Mouse (Mus musculus) adrenal gland, adult (tissue): ENCODE measurements around the gene Phf12.

Source experiments
- DNase-seq, 2 experiments: peaks; one replicate each; pipeline ENCODE4 v3.0.0; 2022 to 2023; ENCODE audit warnings: low spot score in 1 of 2; ENCODE audit not compliant: inconsistent age in 2 of 2

Phf12 gene

DNA sequence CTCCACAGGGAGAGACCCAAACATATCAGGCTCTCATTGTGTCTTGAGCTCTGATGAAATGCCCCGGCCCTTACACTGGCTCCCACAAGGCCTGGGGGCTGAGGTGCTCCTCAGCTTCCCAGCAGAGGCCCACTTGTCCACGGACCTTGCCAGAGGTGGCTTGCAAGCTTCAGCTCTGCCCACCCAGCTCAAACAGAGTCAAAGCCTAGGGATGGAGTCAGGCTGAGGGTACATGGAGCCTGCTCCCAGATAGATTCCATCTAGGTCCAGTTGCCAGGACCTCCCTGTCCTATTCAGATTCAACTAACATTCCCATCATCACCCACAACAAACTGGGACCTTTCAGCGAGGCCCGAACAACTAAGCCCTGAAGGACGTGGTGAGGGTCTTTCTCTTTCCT lies 89.4 kb downstream of the Phf12 start:
- DNase-seq, result no peak

DNA sequence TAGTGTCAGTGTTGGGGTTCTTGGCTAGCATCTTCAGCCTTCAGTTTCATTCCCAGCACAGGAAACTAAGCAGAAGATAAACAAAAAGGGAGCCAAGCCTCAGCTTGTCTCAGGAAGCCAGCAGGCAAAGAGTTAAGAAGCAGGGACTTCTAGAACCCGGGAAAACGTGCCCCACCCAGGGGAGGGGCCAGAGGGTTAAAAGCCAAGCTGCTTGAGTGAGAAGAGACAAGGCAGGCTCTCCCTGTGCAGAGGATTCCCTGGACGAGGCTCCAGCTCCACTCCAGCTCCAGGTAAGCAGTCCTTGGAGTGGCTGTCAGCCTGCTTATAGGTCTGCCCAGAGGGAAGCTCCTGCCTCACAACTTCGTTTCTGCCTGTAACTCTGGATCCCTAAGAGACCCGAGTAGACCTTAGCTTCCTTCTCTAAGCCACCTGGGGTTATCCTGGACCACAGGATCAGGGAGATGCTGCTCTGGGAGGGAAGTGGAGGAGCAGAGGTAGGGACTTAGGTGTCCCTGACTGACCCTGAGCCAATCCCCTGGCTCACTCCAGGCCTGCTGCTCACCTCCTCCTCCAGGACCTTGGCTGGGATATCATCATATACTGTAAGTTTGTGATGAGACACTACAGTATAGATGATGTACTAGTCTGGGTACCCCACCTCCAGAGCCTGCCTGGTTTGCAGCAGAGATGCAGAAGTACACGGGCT lies 90.0 kb downstream of the Phf12 start:
- DNase-seq, result peak in 1 of 2 experiments; percentile 19

DNA sequence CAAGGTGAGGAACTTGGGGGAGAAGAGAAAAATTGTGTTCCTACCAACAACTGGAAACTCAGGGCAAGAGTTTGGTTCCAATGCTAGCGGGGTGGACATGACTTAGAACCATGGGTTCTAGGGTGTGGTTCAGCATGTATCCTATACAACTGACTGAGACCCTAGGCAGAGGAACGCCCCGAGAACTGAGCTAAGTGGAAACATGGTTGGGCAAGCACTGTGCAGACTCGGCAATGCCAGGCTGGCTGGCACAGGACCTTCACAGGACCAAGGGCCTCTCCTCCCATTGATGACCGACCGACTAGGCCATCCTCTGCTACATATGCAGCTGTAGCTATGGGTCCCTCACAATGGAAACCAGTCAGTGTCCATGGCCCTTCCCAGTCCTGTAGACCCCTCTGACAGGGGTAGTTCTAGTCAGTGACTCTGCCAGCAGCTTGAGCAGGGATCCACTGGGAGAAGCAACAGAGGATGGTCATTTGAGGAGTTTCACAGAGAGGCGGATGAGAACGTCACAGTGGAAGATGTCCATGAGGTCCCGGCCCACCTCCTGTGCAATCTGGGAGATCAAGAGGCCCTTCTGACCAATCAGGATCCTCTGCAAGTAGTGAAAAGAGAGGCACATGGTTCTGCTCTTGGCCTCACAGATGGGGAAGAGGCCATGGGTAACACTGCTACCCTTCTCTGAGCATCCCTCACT lies 91.2 kb downstream of the Phf12 start:
- DNase-seq, result peak in 1 of 2 experiments; percentile 15

DNA sequence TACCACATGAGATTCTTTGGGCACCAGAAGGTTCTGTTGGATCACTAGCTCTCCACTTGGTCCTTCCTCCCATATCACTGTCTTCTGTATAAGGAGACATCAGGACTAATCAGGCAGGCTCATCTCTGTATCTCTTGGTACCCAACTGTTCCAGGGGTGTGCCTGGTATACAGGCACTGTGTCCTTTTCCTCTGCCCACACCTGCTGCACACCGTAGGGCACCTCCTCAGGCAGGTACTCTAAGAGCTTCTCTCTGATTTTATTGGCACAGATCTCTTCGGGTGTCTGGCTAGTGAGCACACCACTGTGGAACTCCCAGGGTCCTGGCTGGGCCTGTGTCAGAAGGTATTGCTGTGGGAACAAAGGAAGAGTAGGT lies 91.7 kb downstream of the Phf12 start:
- DNase-seq, result peak in 1 of 2 experiments; percentile 14

DNA sequence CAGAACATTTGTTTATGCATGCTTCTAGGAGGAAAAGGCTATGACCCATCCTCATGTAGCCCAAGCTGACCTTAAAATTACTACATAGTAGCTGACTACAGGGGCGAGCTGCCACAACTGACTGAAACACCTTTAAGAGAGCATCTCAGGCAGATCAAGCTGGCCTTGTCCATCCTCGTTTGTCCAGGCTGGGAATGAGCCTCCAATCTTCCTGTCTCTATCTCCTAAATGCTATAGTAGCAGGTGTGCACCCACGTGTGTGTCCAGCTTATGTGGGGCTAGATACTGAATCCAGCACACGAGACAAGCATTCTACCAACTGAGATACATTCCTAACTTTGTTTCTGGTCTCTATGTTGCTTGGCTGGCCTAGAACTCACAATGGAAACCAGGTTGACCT lies 92.1 kb downstream of the Phf12 start:
- DNase-seq, result peak in 1 of 2 experiments; percentile 15
